Mouse (Mus musculus) neural tube, embryonic 11.5 days (tissue): Measurements from ENCODE around the gene Gm6377. TPM values are rescaled to one million over a fixed set of nuclear protein-coding genes. Genes with fewer than 3 reads are reported as not detected.

Experiments used
- ATAC-seq: fragments of 200-750 bp; cut with Nextera tagmentation; 2 replicates; pipeline ENCODE4 v1.8.0; 2017; ENCODE audit warnings: moderate number of reproducible peaks, mild to moderate bottlenecking, moderate TSS enrichment, moderate library complexity; ENCODE audit not compliant: insufficient read depth, low FRiP score, low TSS enrichment
- DNase-seq: peaks from one replicate; pipeline ENCODE4 v3.0.0-alpha.2; 2015; ENCODE audit warnings: low spot score
- H3K27ac ChIP-seq: fragments of 300-500 bp; sonication (generic); 2 replicates; pipeline ENCODE4 v1.5.1; 2014; ENCODE audit warnings: low read depth, mild to moderate bottlenecking, low read length
- H3K27me3 ChIP-seq: fragments of 300-500 bp; sonication (generic); 2 replicates; pipeline ENCODE4 v1.6.1; 2014; ENCODE audit warnings: mild to moderate bottlenecking, low read length, mixed read lengths; ENCODE audit not compliant: control insufficient read depth, insufficient read depth
- H3K36me3 ChIP-seq: fragments of 300-500 bp; sonication (generic); 2 replicates; pipeline ENCODE4 v1.6.1; 2014; ENCODE audit warnings: mild to moderate bottlenecking, low read length, moderate library complexity, mixed read lengths; ENCODE audit not compliant: control insufficient read depth, insufficient read depth
- H3K4me1 ChIP-seq: fragments of 300-500 bp; sonication (generic); 2 replicates; pipeline ENCODE4 v1.6.1; 2014; ENCODE audit warnings: low read length, mixed read lengths; ENCODE audit not compliant: control insufficient read depth, insufficient read depth
- H3K4me2 ChIP-seq: fragments of 300-500 bp; sonication (generic); 2 replicates; pipeline ENCODE4 v1.6.1; 2014; ENCODE audit warnings: low read depth, mild to moderate bottlenecking, moderate library complexity
- H3K4me3 ChIP-seq: fragments of 300-500 bp; sonication (generic); 2 replicates; pipeline ENCODE4 v1.5.1; 2014; ENCODE audit warnings: low read depth, low read length
- H3K9ac ChIP-seq: fragments of 300-500 bp; sonication (generic); 2 replicates; pipeline ENCODE4 v1.6.1; 2014; ENCODE audit warnings: mild to moderate bottlenecking, low read length
- H3K9me3 ChIP-seq: fragments of 300-500 bp; sonication (generic); 2 replicates; pipeline ENCODE4 v1.6.1; 2016; ENCODE audit warnings: low read length; ENCODE audit not compliant: control insufficient read depth
- WGBS: fragments of 180-500 bp; shearing (Covaris S2); extraction: QIAGEN DNeasy Blood & Tissue Kit; methylation state at CpG from one replicate; pipeline ENCODE4 v1.1.7; 2014; 5-methylcytosine and 5-hydroxymethylcytosine counted together
- polyA plus RNA-seq: library from polyadenylated mRNA; unstranded; fragments of >200 nt; fragmentation: Nextera tagmentation; extraction: Ambion mirVana; gene quantifications from 2 replicates; pipeline ENCODE4 v1.2.1, GENCODE M21; 2014

Gm6377 gene
- polyA plus RNA-seq, 1 experiment from 2014 or later, result not detected

DNA sequence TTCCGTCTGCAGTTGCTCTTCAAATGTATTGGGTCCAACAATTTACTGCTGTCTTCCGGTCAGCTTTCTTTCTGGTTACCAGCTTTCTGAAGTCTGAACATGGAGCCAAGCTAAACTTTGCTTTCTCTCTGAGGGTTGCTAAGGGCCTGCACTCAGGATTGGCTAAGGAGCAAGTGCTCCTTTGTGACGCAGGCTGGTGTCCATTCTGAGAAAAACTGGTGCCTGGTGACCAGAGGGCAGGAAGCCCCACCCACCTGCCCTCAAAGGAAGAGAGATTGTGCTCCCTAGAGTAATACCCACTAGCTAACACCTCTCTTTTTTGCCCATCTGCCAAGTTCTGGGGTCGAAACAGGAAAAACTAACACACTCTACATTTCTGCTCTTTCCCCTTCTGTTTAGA lies 5.6 kb upstream of the Gm6377 start:
- no peaks in the 10 kb centered on the region for H3K4me1 ChIP-seq

DNA sequence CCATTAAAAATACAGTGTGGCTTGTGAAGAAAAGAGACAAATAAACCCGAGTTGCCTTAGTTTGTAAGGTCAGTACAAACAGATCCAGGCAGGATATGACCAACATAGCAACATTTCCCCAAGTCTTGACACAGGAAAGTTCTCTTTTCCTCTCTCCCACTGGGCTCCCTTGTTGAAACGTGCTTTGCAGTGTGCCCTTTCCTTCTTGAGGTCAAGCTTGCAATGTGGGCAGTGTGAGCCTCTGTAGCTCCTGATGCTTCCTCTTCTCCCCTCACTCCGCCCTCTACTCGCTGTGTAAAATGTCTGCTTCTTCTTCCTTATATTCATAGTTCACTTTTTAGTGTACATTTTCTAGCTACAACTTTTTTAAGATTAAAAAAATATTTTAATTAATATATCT lies 5.1 kb upstream of the Gm6377 start:
- no peaks in the 10 kb centered on the region for H3K36me3 ChIP-seq
- WGBS, result 64% methylated on average over 4 of the region's 4 CpGs
- H3K9ac ChIP-seq, result no peak overlapping the region
- no peak overlapping the region for H3K4me3 ChIP-seq
- ATAC-seq (no peak), DNase-seq (no peak)
- H3K9me3 ChIP-seq, result no peaks in the 10 kb centered on the region
- H3K4me2 ChIP-seq, result no peak overlapping the region
- H3K27ac ChIP-seq, result no peak overlapping the region
- H3K27me3 ChIP-seq, result no peaks in the 10 kb centered on the region
- H3K4me1 ChIP-seq, result no peaks in the 10 kb centered on the region

More for the DNA sequence above, 5.6 kb upstream of the Gm6377 start:
- Histone ChIP-seq H3K4me3 (no peak overlapping the region), H3K36me3 (no peaks in the 10 kb centered on the region), H3K9me3 (no peaks in the 10 kb centered on the region), H3K9ac (no peak overlapping the region), H3K4me2 (no peak overlapping the region), H3K27ac (no peak overlapping the region), H3K27me3 (no peaks in the 10 kb centered on the region)
- ATAC-seq (no peak), DNase-seq (no peak)
- 61% methylated on average over 4 of the region's 4 CpGs for WGBS

DNA sequence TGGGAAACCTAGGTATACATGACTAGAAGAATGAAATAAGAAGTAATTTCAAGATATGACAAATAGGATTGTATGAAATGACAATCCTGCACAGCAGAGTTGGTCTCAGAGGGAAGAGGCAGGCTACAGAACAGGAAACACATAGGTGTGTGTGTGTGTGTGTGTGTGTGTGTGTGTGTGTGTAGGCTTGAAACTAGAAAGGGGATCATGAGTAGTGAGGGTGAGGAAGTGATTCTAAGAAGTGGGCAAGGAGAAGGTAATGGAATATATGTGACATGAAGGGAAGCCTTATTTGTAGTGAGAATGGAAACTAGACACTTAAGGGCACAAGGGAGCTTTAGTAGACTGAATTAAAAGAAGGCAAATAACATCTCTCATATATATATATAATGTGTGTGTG lies 11.3 kb downstream of the Gm6377 start:
- ATAC-seq (no peak), DNase-seq (no peak)
- H3K9me3 ChIP-seq, result no peaks in the 10 kb centered on the region
- no peak overlapping the region for H3K27ac ChIP-seq
- no peaks in the 10 kb centered on the region for H3K4me1 ChIP-seq
- no peak overlapping the region for H3K9ac ChIP-seq
- no peaks in the 10 kb centered on the region for H3K36me3 ChIP-seq
- H3K4me2 ChIP-seq, result no peak overlapping the region
- no peaks in the 10 kb centered on the region for H3K27me3 ChIP-seq
- H3K4me3 ChIP-seq, result no peak overlapping the region

DNA sequence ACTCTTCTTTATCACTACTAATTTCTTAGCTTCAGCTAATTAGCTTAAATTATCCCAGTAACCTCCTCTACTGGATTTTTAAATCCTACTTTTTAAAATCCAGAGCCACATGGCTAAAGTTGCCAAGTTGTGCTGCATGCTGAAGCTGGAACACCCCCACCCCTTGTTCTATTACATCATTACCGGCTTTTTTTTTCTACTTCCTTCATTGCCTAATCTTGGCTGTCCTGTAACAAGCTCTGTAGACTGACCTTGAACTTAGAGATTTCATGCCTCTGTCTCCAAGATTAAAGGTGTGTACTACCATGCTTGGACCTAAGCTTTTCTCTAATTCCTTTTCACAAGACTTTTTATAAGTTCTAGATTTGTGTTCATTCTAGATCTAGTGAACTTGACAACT lies 32.2 kb downstream of the Gm6377 start:
- Histone ChIP-seq H3K9me3 (no peaks in the 10 kb centered on the region), H3K4me1 (no peaks in the 10 kb centered on the region), H3K4me3 (no peak overlapping the region), H3K27ac (no peak overlapping the region), H3K27me3 (no peaks in the 10 kb centered on the region), H3K9ac (no peak overlapping the region), H3K36me3 (no peaks in the 10 kb centered on the region), H3K4me2 (no peak overlapping the region)
- 93% methylated on average over 1 of the region's 1 CpGs for WGBS
- DNase-seq (no peak), ATAC-seq (no peak)

DNA sequence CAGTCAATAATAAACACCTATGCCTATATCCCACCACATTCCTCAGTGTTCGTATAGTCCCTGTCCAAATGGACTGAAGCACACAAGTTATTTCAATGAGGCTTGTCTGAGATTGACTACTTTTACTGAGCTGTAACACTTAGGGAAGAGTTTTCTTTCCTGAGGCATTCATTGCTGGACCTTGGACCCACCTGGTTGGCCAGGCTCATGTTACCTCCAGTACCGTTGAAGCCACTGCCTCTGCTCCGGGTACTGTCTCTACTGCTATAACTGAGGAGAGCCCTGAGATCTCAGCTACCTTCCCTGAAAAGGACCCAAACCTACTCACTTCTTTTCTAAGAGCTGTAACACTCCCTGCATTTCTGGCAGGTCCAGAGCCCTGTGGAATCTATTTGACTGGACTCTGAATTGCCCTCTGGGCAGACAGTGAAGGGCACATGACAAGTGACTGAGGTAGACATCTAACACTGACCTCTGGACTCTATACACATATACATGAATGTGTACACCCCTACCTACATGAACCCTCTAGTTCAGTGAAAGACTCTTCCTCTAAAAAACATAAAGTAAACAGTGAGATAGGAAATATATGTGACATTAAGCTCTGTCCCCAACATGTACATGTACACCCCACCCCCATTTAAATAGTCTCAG lies 39.0 kb downstream of the Gm6377 start:
- no peak for DNase-seq
- Histone ChIP-seq H3K27ac (no peak overlapping the region), H3K36me3 (no peaks in the 10 kb centered on the region), H3K4me1 (no peaks in the 10 kb centered on the region), H3K4me2 (no peak overlapping the region), H3K4me3 (no peak overlapping the region), H3K27me3 (no peaks in the 10 kb centered on the region), H3K9ac (no peak overlapping the region), H3K9me3 (no peaks in the 10 kb centered on the region)
- no peak for ATAC-seq
- 89% methylated on average over 3 of the region's 3 CpGs for WGBS

DNA sequence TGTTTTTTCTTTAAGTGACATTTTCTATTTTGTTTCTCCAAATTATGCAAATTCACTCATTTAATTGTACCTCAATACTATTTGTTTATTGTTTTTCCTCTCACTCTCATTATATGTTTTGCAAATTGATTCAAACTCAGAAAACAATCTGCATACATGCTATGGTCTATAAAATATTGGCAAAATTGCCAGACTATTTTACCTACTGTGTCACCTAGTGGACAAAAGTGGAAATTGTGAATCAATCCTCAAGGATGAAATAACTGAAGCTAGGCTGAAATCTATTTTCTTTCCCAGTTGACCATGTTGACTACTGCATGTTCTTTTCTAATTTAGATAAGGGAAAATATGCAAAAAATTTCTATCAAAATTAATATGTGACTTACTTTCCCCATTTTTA lies 41.6 kb downstream of the Gm6377 start:
- Histone ChIP-seq H3K9me3 (no peaks in the 10 kb centered on the region), H3K4me2 (no peak overlapping the region), H3K9ac (no peak overlapping the region), H3K36me3 (no peaks in the 10 kb centered on the region), H3K4me1 (no peaks in the 10 kb centered on the region), H3K4me3 (no peak overlapping the region), H3K27ac (no peak overlapping the region), H3K27me3 (no peaks in the 10 kb centered on the region)
- ATAC-seq (no peak), DNase-seq (no peak)

Other genes with a start within 250 kb of the Gm6377 start
- gene Hmgn5, start 183.4 kb upstream of the Gm6377 start, polyA plus RNA-seq, result 16.6 and 16.9 TPM in 2 replicates
- 134 and 138 TPM in 2 replicates for gene Sh3bgrl, start 101.4 kb upstream of the Gm6377 start, polyA plus RNA-seq